Mouse (Mus musculus): ENCODE data around the gene Jdp2. TPM values are rescaled to one million over a fixed set of nuclear protein-coding genes. Genes with fewer than 3 reads are reported as not detected.
A peak's percentile ranks its signal among the peaks of the same experiment; 100 is the strongest.
"Not testable (repeated sequence)": the region's sequence is repeated elsewhere in the genome, so short reads cannot be mapped to it uniquely, and the experiment has no call there.

Jdp2 gene
- total RNA-seq, 2 experiments from 2014 or later: 5.4 to 6.8 TPM

DNA sequence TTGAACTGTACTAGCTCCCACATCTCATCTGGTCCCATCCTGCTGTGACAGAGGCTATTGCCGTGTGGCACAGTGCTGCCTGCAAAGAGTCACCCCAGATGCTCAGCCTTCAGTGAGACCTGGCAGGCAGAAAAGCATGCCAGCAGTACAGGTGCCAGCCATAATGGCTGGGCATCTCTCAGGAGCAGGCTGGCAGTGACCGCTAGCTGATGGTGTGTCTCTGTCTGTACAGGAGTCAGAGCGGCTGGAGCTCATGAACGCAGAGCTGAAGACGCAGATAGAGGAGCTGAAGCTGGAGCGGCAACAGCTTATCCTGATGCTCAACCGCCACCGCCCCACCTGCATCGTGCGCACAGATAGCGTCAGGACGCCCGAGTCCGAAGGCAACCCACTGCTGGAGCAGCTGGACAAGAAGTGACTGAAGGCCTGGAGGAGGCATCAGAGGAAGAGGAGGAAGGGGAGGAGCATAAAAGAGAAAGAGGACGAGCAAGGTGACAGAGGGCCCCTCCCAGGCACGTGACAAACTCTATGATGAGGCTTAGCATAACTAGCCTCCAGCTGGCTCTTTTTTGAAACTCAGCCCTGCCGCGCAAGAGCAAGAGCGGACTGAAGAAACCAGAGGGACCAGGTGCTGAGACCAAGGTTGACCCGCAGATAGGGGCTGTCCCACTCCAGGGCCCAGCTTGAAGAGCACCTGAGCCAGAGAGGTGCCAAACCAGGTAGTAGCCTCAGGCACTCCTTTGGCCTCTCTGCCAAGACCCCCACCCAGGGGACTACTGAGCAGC is 39.9 kb downstream of the Jdp2 start:
- no peak for DNase-seq

DNA sequence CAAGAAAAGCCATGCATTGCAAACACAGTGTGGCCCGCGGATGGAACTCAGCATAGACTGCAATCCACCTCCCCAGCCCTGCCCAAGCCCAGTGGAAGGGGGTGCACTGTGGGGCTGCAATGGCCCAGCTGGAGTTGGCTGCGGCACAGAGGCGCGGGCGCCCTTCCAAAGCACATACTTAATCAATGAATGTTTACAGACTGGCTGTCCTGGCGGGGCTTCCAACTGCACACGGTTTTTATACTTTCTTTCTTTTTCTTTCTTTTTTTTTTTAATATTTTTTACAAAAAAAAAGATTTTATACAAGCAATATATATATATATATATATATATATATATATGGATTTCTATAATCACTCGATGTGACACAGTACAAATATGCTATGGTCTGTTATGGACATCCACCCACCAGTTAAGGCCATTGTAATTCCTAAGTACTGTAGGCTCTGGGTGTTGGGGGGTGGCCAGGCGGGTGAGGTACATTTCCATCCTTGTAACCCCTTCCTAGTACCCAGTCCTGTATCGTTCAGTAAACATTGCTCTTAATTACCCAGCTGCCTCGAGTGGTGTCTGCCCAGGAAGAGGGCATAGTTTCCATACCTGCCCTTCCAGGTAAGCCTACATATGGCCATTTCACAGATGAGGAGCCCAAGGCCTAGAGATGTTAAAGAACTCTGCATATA is 40.6 kb downstream of the Jdp2 start:
- peak; percentile 50 for DNase-seq

GRCm38 (mm10) chr12:85640852-85641563 is 42.2 kb downstream of the Jdp2 start:
- DNase-seq: no peak

DNA sequence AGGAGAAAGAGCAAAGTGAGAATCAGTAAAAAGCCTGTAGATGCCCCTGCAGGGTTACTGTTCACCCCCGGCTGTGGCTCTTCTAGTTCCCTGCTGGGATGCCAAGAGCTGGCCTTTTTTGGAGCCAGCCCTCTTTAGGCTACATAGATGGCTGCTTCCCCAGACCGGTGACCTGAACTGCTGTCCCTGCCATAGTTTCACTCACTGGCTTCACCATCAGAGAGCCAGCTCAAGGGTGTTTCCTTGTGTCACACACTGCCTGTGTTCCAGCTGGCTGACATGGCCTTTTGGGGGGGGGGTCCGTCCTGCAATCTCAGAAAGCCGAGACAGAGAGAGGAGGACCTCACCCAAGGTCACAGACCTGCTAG is 42.7 kb downstream of the Jdp2 start:
- peak; percentile 36 for DNase-seq

DNA sequence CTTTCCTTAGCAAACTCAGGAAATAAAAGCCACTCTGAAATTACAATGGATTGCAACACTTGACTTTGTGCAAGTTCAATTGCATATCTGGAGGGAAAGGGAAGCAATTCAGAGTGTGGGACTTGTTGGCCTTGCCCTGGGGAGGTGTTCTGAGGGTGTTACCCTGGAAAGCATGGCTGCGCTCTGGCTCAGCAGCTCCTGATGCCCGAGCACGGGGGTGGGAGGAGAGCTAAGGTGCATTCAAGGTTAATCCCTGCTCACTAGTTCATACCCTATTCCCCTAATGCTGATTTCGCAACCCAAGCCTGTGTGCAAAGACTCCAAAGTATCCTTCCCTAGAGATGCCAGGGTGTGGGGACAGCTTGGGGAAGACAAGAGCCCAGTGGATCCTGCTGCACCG is 44.9 kb downstream of the Jdp2 start:
- no peak for DNase-seq

- DNase-seq: no peak
Measured at GRCm38 (mm10) chr12:85645664-85646063, 46.8 kb downstream of the Jdp2 start.

- DNase-seq: no peak
Measured at GRCm38 (mm10) chr12:85647346-85647745, 48.5 kb downstream of the Jdp2 start.

- no peak for DNase-seq
Measured at GRCm38 (mm10) chr12:85647955-85648354, 49.1 kb downstream of the Jdp2 start.

DNA sequence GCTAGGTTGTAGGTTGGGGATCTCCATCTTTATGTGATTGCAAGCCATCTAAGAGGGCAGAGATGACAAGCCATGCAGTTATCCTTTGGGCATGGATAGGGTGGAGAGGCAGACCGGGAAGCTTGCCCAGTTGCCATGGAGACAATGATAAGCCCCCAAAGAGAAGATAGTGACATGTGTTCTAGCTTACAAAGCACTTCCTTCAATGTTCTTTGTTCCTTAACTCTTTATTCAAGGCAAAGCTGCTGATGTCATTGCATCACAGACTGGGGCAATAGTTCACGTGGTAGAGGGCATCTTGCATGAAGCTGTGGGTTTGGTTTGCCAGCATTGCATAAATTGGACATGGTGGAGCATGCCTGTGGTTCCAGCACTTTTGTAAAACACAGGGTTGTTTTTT is 60.5 kb downstream of the Jdp2 start:
- no peak for DNase-seq

GRCm38 (mm10) chr12:85660855-85661254 is 62.0 kb downstream of the Jdp2 start:
- DNase-seq: no peak

DNA sequence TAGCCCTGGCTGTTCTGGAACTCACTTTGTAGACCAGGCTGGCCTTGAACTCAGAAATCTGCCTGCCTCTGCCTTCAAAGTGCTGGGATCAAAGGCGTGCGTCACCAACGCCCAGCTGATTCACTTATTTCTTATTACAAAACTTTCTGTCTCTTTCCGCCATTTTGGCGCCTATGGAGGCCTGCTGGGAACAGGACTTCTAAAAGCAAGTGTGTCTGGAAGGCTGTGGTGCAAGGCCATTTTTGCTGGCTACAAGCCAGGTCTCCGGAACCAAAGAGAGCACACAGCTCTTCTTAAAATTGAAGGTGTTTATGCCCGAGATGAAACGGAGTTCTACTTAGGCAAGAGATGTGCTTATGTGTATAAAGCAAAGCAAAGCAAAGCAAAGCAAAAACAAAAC is 63.4 kb downstream of the Jdp2 start:
- DNase-seq: not testable (repeated sequence)

GRCm38 (mm10) chr12:85662896-85663295 is 64.1 kb downstream of the Jdp2 start:
- DNase-seq: peak; percentile 37

GRCm38 (mm10) chr12:85666112-85666511 is 67.3 kb downstream of the Jdp2 start:
- DNase-seq: no peak

- no peak for DNase-seq
Measured at GRCm38 (mm10) chr12:85667071-85667470, 68.2 kb downstream of the Jdp2 start.

DNA sequence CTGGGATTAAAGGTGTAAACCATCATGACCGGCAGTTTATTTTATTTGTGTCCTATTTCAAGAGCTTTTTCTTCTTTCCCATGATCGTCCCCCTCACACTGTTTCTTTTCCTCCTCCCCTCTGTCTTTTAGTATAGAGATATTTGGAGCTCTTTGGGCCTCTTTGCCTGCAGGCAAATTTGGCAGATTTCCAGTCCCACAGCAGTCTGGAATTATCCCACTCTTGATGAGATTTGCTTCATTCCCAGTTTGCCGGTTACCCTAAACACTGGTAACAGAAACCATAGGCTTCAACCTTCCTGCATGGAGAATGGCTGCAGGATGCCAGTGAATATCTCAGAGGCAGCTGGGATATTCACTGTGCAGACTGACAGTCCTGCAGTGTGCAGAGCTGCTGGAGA is 69.9 kb downstream of the Jdp2 start:
- no peak for DNase-seq

- no peak for DNase-seq
Measured at GRCm38 (mm10) chr12:85670080-85670479, 71.3 kb downstream of the Jdp2 start.

GRCm38 (mm10) chr12:85673914-85674313 is 75.1 kb downstream of the Jdp2 start:
- DNase-seq: no peak

DNA sequence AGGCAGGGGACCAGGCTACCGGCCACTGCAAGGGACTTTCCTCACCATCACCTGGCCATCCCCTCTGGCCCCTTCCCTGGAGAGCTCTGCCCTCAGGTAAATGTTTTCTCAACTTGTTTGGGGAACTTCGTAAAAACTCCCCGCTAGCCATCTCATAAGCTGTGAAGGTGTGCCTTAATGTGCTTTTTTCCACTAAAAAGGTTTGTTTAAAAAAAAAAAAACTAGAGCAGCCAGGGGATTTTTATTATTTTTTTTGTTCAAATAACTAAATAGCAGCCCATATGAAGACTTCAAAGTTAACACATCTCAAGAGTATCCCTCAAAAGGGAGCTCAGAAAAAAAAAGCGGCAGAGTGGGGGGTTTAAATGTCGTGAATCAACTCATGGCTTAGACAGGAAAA is 80.3 kb downstream of the Jdp2 start:
- no peak for DNase-seq

- DNase-seq: no peak
Measured at GRCm38 (mm10) chr12:85679808-85680207, 81.0 kb downstream of the Jdp2 start.

- DNase-seq: no peak
Measured at GRCm38 (mm10) chr12:85682328-85682727, 83.5 kb downstream of the Jdp2 start.

GRCm38 (mm10) chr12:85684411-85685275 is 85.8 kb downstream of the Jdp2 start:
- no peak for DNase-seq

All from gastrocnemius, postnatal 25 days (tissue).